Mouse (Mus musculus) granulocyte monocyte progenitor cell, adult 5-6 weeks (primary cell): Measurements from ENCODE around the gene Serpinb6c. TPM values are rescaled to one million over a fixed set of nuclear protein-coding genes. Genes with fewer than 3 reads are reported as not detected.

Experiments used
- total RNA-seq, 2 experiments: library from RNA; stranded (forward) in 1 of 2; stranded (reverse) in 1 of 2; fragments of 200-712, 200-1000 nt in 1 of 2; fragments of >200 nt in 1 of 2; fragmentation: Nextera tagmentation in 1 of 2; gene quantifications; 2 replicates each; pipeline ENCODE4 v1.2.3; 2014 to 2017

Gene Serpinb6c
- total RNA-seq, 2 experiments from 2014 or later, result not detected

Other genes starting within 250 kb of the Serpinb6c start
- not detected in 2 replicates for gene Serpinb6d, start 244.3 kb downstream of the Serpinb6c start, total RNA-seq (2014; fragmentation: Nextera tagmentation)
- gene Serpinb6d, start 244.3 kb downstream of the Serpinb6c start, total RNA-seq (2017), result not detected in 2 replicates
- gene Serpinb6e, start 62.3 kb downstream of the Serpinb6c start, total RNA-seq (2014; fragmentation: Nextera tagmentation), result not detected in 2 replicates
- gene Serpinb6e, start 62.3 kb downstream of the Serpinb6c start, total RNA-seq (2017), result not detected in 2 replicates
- 24.2 and 43.8 TPM in 2 replicates for gene Nqo2, start 59.0 kb upstream of the Serpinb6c start, total RNA-seq (2014; fragmentation: Nextera tagmentation)
- 35.0 and 39.7 TPM in 2 replicates for gene Nqo2, start 59.0 kb upstream of the Serpinb6c start, total RNA-seq (2017)
- 37.3 and 42.8 TPM in 2 replicates for gene Ripk1, start 96.7 kb upstream of the Serpinb6c start, total RNA-seq (2014; fragmentation: Nextera tagmentation)
- gene Ripk1, start 96.7 kb upstream of the Serpinb6c start, total RNA-seq (2017), result 52.7 and 67.2 TPM in 2 replicates
- gene Serpinb6a, start 97.1 kb upstream of the Serpinb6c start, total RNA-seq (2014; fragmentation: Nextera tagmentation), result 6.7 and 24.5 TPM in 2 replicates
- gene Serpinb6a, start 97.1 kb upstream of the Serpinb6c start, total RNA-seq (2017), result 8.6 and 8.7 TPM in 2 replicates
- gene Bphl, start 131.9 kb upstream of the Serpinb6c start, total RNA-seq (2014; fragmentation: Nextera tagmentation), result 88.3 and 115 TPM in 2 replicates
- gene Bphl, start 131.9 kb upstream of the Serpinb6c start, total RNA-seq (2017), result 39.5 and 45.5 TPM in 2 replicates
- 2.3 and 3.4 TPM in 2 replicates for gene Tubb2a, start 172.3 kb upstream of the Serpinb6c start, total RNA-seq (2014; fragmentation: Nextera tagmentation)
- 7.0 and 8.5 TPM in 2 replicates for gene Tubb2a, start 172.3 kb upstream of the Serpinb6c start, total RNA-seq (2017)
- gene Tubb2b, start 224.8 kb upstream of the Serpinb6c start, total RNA-seq (2014; fragmentation: Nextera tagmentation), result not detected in 2 replicates
- not detected in 2 replicates for gene Tubb2b, start 224.8 kb upstream of the Serpinb6c start, total RNA-seq (2017)